Mouse (Mus musculus): ENCODE results near the gene Pdk2. TPM values are rescaled to one million over a fixed set of nuclear protein-coding genes. Genes with fewer than 3 reads are reported as not detected.

Pdk2 gene
- polyA plus RNA-seq (2014; fragmentation: Nextera tagmentation; extraction: Ambion mirVana), result 12.6 and 13.3 TPM in 2 replicates

DNA sequence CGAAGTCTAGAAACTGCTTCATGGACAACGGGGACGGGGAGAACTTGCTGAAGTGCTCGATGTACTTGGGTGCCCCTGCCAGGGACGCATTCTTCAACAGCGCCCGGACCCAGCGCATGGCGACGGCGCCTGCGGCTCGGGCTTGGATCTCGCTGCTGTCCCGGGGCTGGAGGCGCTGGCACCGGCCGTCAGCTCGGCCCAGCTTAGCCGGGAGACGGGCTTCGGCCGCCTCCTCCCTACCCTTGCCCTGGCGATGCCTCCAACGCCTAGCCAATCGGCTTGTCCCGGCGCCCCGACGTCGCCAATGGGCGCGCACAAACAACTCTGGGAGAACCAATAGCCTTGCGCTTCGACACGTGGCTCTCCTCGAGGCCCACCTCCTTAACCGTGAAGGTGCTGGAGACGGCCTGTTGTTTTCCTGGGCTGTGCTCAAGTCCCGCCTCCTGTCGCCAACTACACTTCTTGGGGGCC lies at the start of gene Pdk2:
Pdk2 (minus strand) TSS at position 216 of the 471 bp plus-strand sequence.
- Histone ChIP-seq H3K9me3 (ENCODE audit: control insufficient read depth, low read length) (no peaks in the 10 kb centered on the region), H3K4me3 (ENCODE audit: low read depth, low read length) (peak within 1 kb of the TSS; percentile 65)

DNA sequence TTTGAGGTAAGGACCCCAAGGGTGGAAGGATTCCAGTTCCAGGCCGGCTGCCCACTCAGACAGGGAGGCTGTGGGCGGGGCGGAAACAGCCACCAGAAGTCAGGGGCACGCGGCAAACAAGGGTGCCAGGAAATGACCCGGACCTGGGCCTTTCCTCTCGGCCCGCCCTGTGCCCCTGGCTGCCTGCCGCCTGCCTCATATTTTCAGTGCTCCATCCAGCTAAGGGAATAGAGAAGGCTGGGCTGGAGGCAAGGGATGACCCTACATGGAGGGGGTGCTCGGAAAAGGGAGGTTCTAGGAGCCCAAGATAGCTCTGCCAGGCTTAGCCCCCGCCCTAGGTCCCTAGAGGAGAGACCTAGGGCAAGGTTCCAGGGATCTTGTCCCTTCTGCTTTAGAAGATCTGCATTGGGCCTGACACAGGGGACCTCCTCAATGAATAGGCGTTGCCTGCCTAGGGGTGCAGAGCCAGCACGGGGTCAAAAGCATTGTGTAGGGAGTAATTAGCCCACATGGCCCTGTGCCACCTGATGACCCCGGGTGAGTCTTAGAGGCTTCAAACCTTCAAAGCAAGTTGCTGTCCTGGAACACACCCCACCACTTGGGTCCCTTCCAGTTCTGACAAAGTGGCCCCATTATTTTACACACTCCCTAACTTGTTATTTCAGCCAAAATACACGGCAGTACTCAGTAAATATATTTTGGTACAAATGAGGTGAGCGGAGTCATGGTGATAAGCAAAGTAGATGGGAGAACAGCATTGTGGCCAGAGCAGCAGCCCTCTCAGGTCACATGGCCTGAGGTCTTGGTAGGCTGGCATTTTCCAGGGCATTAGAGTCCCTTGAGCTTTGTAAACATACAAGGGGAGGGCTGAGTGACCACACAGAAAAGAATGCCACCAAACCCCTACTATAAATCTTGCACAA lies 48.0 kb upstream of the Pdk2 start:
- Histone ChIP-seq H3K4me2 (no peak overlapping the region), H3K27ac (ENCODE audit: low read depth, low read length) (no peak overlapping the region), H3K9ac (ENCODE audit: low read length) (no peak overlapping the region), H3K4me3 (ENCODE audit: low read depth, low read length) (no peak overlapping the region), H3K36me3 (ENCODE audit: control insufficient read depth, insufficient read depth, low read length) (no peaks in the 10 kb centered on the region), H3K4me1 (ENCODE audit: control insufficient read depth, insufficient read depth, low read length) (peaks cover 3% of the 10 kb centered on the region; the same call in 1 of the 2 replicates), H3K27me3 (ENCODE audit: control insufficient read depth, insufficient read depth, low read length) (no peaks in the 10 kb centered on the region), H3K9me3 (ENCODE audit: control insufficient read depth, low read length) (no peaks in the 10 kb centered on the region)
- 81% methylated on average over 16 of the region's 16 CpGs for WGBS
- DNase-seq (ENCODE audit: low spot score, missing footprints) (no peak), ATAC-seq (ENCODE audit: low FRiP score) (no peak)

More for the DNA sequence above, at the start of gene Pdk2:
- no peak within 1 kb of the TSS for H3K27ac ChIP-seq (ENCODE audit: low read depth, low read length)
- under 1% methylated on average over 41 of the region's 41 CpGs for WGBS
- H3K4me1 ChIP-seq (ENCODE audit: control insufficient read depth, insufficient read depth, low read length), result peaks cover 13% of the 10 kb centered on the region
- DNase-seq (ENCODE audit: low spot score, missing footprints) (peak; percentile 98), ATAC-seq (ENCODE audit: low FRiP score) (peak; percentile 98)
- no peaks in the 10 kb centered on the region for H3K36me3 ChIP-seq (ENCODE audit: control insufficient read depth, insufficient read depth, low read length)
- peak within 1 kb of the TSS; percentile 68 for H3K9ac ChIP-seq (ENCODE audit: low read length)
- H3K4me2 ChIP-seq, result peak within 1 kb of the TSS; percentile 96
- H3K27me3 ChIP-seq (ENCODE audit: control insufficient read depth, insufficient read depth, low read length), result no peaks in the 10 kb centered on the region; the same call in 1 of the 2 replicates

DNA sequence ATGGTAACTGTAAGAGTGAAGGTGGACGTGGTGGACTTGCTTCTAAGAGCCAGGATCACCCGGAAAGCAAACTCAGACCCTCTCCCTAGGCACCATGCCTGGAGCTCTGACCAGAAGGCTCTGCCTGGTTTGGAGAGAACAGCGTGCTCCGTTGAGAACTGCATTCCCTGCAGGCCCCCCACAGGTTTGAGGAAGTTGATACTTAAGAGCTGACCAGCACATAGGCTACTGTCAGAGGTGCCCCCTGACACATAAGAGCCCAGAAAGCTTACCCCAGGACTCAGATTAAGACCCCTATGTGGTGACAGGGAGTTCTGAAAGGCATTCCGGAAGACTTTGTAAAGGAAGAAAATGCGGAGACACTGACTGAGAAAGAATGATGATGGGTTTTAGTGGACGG lies 47.1 kb upstream of the Pdk2 start:
- H3K36me3 ChIP-seq (ENCODE audit: control insufficient read depth, insufficient read depth, low read length), result no peaks in the 10 kb centered on the region
- no peak overlapping the region for H3K4me3 ChIP-seq (ENCODE audit: low read depth, low read length)
- H3K4me1 ChIP-seq (ENCODE audit: control insufficient read depth, insufficient read depth, low read length), result peaks cover 3% of the 10 kb centered on the region; the same call in 1 of the 2 replicates
- ATAC-seq (ENCODE audit: low FRiP score) (no peak), DNase-seq (ENCODE audit: low spot score, missing footprints) (no peak)
- no peak overlapping the region for H3K4me2 ChIP-seq
- WGBS, result 54% methylated on average over 7 of the region's 7 CpGs
- H3K9ac ChIP-seq (ENCODE audit: low read length), result no peak overlapping the region
- no peaks in the 10 kb centered on the region for H3K27me3 ChIP-seq (ENCODE audit: control insufficient read depth, insufficient read depth, low read length)
- no peak overlapping the region for H3K27ac ChIP-seq (ENCODE audit: low read depth, low read length)
- H3K9me3 ChIP-seq (ENCODE audit: control insufficient read depth, low read length), result no peaks in the 10 kb centered on the region

DNA sequence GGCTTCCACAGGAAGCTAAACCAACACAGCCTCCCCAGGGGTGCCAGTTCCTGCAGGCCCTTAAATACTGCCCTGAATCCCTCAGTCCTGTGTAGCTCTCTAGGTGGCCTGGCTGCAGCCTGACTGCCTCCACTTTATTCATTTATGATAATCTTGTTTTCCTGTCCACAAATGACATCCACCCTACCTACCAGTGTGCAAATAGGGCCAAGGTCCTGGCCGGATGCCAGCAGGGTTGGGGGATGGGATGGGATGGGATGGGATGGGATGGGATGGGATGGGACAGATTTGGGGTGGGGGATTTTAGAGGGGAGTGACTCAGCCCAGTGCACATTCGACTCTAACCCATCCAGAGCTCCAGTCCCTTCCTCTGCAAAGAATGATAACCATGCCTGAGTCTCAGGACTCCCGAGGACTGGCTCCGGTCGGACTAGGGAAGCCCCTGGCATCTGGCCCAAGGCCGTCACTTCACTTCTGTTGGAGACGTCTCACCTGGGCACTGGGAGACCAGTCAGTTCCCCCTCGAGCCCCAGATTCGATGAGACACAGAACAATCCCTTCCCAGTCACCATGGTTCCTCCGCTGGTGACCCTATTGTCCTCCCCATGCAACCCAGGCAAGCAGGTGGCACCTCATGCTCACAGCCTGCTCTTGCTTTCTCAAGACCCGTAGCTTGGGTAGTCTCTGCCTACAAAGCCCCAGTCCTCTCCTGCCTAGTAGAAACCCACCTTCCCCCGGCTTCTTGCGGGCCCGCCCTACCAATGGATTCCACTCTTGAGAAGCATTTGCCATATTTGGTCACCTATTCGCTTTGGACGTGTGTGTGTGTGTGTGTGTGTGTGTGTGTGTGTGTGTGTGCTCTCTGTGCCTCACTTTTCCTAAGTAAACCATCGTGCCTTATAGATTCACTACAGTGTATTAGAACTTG lies 46.4 kb upstream of the Pdk2 start:
- ATAC-seq (ENCODE audit: low FRiP score), result no peak

DNA sequence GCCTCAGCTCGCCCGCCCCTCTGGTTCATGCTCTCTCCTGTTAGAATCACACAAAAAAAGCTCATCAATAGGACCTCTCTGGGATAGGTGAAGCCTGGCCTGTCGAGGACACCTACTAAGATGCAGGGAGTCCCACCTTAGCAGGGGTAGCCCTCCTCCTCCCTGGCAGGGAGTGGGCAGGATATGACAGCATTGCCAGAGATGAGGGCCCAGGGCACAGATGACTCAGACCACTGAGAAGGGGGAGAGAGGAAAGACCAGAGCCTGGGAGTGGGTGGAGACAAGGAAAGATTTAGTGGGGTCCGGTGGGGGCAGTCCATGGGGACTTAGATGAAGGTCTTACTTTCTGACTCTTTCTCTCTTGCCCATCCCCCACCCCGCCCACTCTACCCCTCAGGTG lies 45.1 kb upstream of the Pdk2 start:
- Histone ChIP-seq H3K4me2 (no peak overlapping the region), H3K27ac (ENCODE audit: low read depth, low read length) (no peak overlapping the region), H3K36me3 (ENCODE audit: control insufficient read depth, insufficient read depth, low read length) (no peaks in the 10 kb centered on the region), H3K27me3 (ENCODE audit: control insufficient read depth, insufficient read depth, low read length) (no peaks in the 10 kb centered on the region), H3K9ac (ENCODE audit: low read length) (no peak overlapping the region), H3K9me3 (ENCODE audit: control insufficient read depth, low read length) (no peaks in the 10 kb centered on the region), H3K4me3 (ENCODE audit: low read depth, low read length) (no peak overlapping the region), H3K4me1 (ENCODE audit: control insufficient read depth, insufficient read depth, low read length) (peaks cover 3% of the 10 kb centered on the region; the same call in 1 of the 2 replicates)
- ATAC-seq (ENCODE audit: low FRiP score) (no peak), DNase-seq (ENCODE audit: low spot score, missing footprints) (no peak)
- 58% methylated on average over 5 of the region's 5 CpGs for WGBS

More for the DNA sequence above, 46.4 kb upstream of the Pdk2 start:
- no peak overlapping the region for H3K9ac ChIP-seq (ENCODE audit: low read length)
- peaks cover 3% of the 10 kb centered on the region; the same call in 1 of the 2 replicates for H3K4me1 ChIP-seq (ENCODE audit: control insufficient read depth, insufficient read depth, low read length)
- no peak overlapping the region for H3K4me2 ChIP-seq
- DNase-seq (ENCODE audit: low spot score, missing footprints), result no peak
- H3K9me3 ChIP-seq (ENCODE audit: control insufficient read depth, low read length), result no peaks in the 10 kb centered on the region
- H3K36me3 ChIP-seq (ENCODE audit: control insufficient read depth, insufficient read depth, low read length), result no peaks in the 10 kb centered on the region
- no peaks in the 10 kb centered on the region for H3K27me3 ChIP-seq (ENCODE audit: control insufficient read depth, insufficient read depth, low read length)
- H3K4me3 ChIP-seq (ENCODE audit: low read depth, low read length), result no peak overlapping the region
- WGBS, result 69% methylated on average over 17 of the region's 17 CpGs
- no peak overlapping the region for H3K27ac ChIP-seq (ENCODE audit: low read depth, low read length)

DNA sequence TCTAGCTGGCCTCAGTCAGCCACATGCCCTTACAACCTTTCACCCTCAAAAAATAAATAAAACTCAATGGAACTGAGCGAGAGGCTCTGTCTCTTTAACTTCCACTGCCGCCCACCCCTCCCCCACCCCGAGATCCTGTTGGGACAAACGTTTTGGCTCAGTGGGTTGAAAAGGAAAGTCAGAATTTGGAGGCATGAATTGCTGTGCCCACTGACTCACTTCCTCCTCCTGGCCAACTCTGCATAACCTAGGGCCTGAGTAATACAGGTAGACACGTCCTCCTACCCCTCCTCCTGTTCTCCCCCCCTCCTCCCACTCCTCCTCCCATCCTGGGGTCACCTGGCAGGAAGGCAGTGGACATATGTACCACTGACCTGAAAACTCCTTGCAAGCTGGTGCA lies 44.6 kb upstream of the Pdk2 start:
- H3K27me3 ChIP-seq (ENCODE audit: control insufficient read depth, insufficient read depth, low read length), result no peaks in the 10 kb centered on the region
- no peak overlapping the region for H3K4me3 ChIP-seq (ENCODE audit: low read depth, low read length)
- H3K4me2 ChIP-seq, result no peak overlapping the region
- H3K27ac ChIP-seq (ENCODE audit: low read depth, low read length), result no peak overlapping the region
- no peaks in the 10 kb centered on the region for H3K9me3 ChIP-seq (ENCODE audit: control insufficient read depth, low read length)
- DNase-seq (ENCODE audit: low spot score, missing footprints) (no peak), ATAC-seq (ENCODE audit: low FRiP score) (no peak)
- H3K4me1 ChIP-seq (ENCODE audit: control insufficient read depth, insufficient read depth, low read length), result peaks cover 3% of the 10 kb centered on the region; the same call in 1 of the 2 replicates
- no peak overlapping the region for H3K9ac ChIP-seq (ENCODE audit: low read length)
- 15% methylated on average over 5 of the region's 5 CpGs for WGBS
- H3K36me3 ChIP-seq (ENCODE audit: control insufficient read depth, insufficient read depth, low read length), result no peaks in the 10 kb centered on the region

DNA sequence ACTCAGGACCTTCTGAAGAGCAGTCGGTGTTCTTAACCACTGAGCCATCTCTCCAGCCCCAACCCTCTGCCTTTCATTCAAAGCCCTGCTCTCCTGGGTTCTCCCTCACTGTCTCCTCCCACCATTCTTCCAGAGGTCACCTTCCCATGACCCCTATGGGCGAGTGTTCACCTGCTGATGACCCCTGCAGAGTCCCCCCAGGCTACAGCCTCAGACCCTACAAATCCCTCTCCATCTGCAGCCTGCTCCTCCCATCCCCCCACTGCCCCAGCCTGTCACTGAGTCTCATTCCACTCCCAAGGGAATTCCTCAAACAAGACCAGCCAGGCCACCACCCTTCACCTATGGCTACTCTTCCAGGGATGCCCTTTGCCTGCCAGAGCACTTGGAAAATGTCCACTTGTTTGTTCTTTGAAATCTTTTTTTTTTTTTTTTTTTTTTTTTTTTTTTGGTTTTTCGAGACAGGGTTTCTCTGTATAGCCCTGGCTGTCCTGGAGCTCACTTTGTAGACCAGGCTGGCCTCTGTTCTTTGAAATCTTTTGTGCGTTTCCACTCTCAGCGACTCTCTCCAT lies 43.7 kb upstream of the Pdk2 start:
- no peak for ATAC-seq (ENCODE audit: low FRiP score)
- H3K4me2 ChIP-seq, result no peak overlapping the region
- no peaks in the 10 kb centered on the region for H3K9me3 ChIP-seq (ENCODE audit: control insufficient read depth, low read length)
- H3K36me3 ChIP-seq (ENCODE audit: control insufficient read depth, insufficient read depth, low read length), result no peaks in the 10 kb centered on the region
- DNase-seq (ENCODE audit: low spot score, missing footprints), result no peak
- no peaks in the 10 kb centered on the region for H3K27me3 ChIP-seq (ENCODE audit: control insufficient read depth, insufficient read depth, low read length)
- peaks cover 3% of the 10 kb centered on the region; the same call in 1 of the 2 replicates for H3K4me1 ChIP-seq (ENCODE audit: control insufficient read depth, insufficient read depth, low read length)
- H3K9ac ChIP-seq (ENCODE audit: low read length), result no peak overlapping the region
- WGBS, result 42% methylated on average over 5 of the region's 5 CpGs
- no peak overlapping the region for H3K4me3 ChIP-seq (ENCODE audit: low read depth, low read length)
- no peak overlapping the region for H3K27ac ChIP-seq (ENCODE audit: low read depth, low read length)

DNA sequence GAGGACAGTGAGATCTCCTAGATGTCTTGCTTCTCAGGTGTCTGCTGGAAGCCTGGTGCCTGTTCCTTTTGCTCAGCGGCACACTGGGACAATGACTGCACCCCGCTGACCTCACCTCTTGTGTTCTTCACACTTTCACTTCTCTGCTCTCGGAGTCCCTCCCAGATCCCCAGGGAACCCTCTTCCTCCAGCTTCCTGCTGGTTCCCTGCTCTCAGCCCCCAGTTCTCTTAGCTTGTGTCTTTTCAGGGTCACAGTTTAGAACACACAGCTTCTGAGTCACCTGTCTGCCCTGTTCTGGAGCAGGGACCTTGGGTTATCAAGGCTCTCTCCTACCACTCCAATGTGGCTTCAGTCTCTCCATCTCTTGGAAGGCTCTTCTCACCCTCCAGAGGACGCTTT lies 43.0 kb upstream of the Pdk2 start:
- no peaks in the 10 kb centered on the region for H3K36me3 ChIP-seq (ENCODE audit: control insufficient read depth, insufficient read depth, low read length)
- H3K9ac ChIP-seq (ENCODE audit: low read length), result no peak overlapping the region
- H3K9me3 ChIP-seq (ENCODE audit: control insufficient read depth, low read length), result no peaks in the 10 kb centered on the region
- H3K4me1 ChIP-seq (ENCODE audit: control insufficient read depth, insufficient read depth, low read length), result peaks cover 3% of the 10 kb centered on the region; the same call in 1 of the 2 replicates
- DNase-seq (ENCODE audit: low spot score, missing footprints), result no peak
- H3K27me3 ChIP-seq (ENCODE audit: control insufficient read depth, insufficient read depth, low read length), result no peaks in the 10 kb centered on the region
- 29% methylated on average over 4 of the region's 4 CpGs for WGBS
- no peak overlapping the region for H3K4me3 ChIP-seq (ENCODE audit: low read depth, low read length)
- ATAC-seq (ENCODE audit: low FRiP score), result no peak
- H3K4me2 ChIP-seq, result no peak overlapping the region
- no peak overlapping the region for H3K27ac ChIP-seq (ENCODE audit: low read depth, low read length)
